Mouse (Mus musculus) T-helper 17 cell (primary cell): ENCODE results near the gene Cela3b.

Experiments
- in situ Hi-C, 2 experiments: fragments of 300-600 bp; cut with MboI, MseI; formaldehyde crosslinking; loops; 1 replicate in 1 of 2; 2 replicates in 1 of 2; pipeline ENCODE4 v1.15.1; 2025; ENCODE audit warnings: high pct_unique_total_duplicates in 2 of 2

The Cela3b gene

GRCm38 (mm10) chr4:137461981-137462690 lies 31.8 kb upstream of the Cela3b start:
- in situ Hi-C loops: no loop called here

- in situ Hi-C loops: no loop called here
Observed at GRCm38 (mm10) chr4:137461217-137461616, 30.9 kb upstream of the Cela3b start.

- in situ Hi-C loops: no loop called here
Observed at GRCm38 (mm10) chr4:137460676-137461075, 30.3 kb upstream of the Cela3b start.

- in situ Hi-C loops: loop anchor here (5.0 kb wide), 2 partner anchors 78 to 83 kb away; no protein-coding TSS in a partner anchor
Observed at GRCm38 (mm10) chr4:137458861-137459260, 28.5 kb upstream of the Cela3b start.

GRCm38 (mm10) chr4:137458310-137458709 lies 28.0 kb upstream of the Cela3b start:
- in situ Hi-C loops: loop anchor here (5.0 kb wide), 2 partner anchors 79 to 84 kb away; no protein-coding TSS in a partner anchor

GRCm38 (mm10) chr4:137457292-137457691 lies 27.0 kb upstream of the Cela3b start:
- in situ Hi-C loops: loop anchor here (5.0 kb wide), 2 partner anchors 80 to 85 kb away; no protein-coding TSS in a partner anchor

- in situ Hi-C loops: loop anchor here (5.0 kb wide), 2 partner anchors 81 to 86 kb away; no protein-coding TSS in a partner anchor
Observed at GRCm38 (mm10) chr4:137456581-137456980, 26.2 kb upstream of the Cela3b start.

- in situ Hi-C loops: no loop called here
Observed at GRCm38 (mm10) chr4:137454582-137454981, 24.2 kb upstream of the Cela3b start.

- in situ Hi-C loops: no loop called here
Observed at GRCm38 (mm10) chr4:137453234-137453767, 23.0 kb upstream of the Cela3b start, which contains the start of gene 1700013G24Rik. TSS of gene 1700013G24Rik (plus strand) at chr4:137453284.

GRCm38 (mm10) chr4:137452190-137452589 lies 21.9 kb upstream of the Cela3b start:
- in situ Hi-C loops: no loop called here

- in situ Hi-C loops: loop anchor here in 1 of 2 experiments (10.0 kb wide), 1 partner anchor 205 kb away; no protein-coding TSS in a partner anchor
Observed at GRCm38 (mm10) chr4:137449715-137450114, 19.4 kb upstream of the Cela3b start.

- in situ Hi-C loops: loop anchor here in 1 of 2 experiments (10.0 kb wide), 1 partner anchor 206 kb away; no protein-coding TSS in a partner anchor
Observed at GRCm38 (mm10) chr4:137449132-137449531, 18.8 kb upstream of the Cela3b start.

GRCm38 (mm10) chr4:137448641-137449040 lies 18.3 kb upstream of the Cela3b start:
- in situ Hi-C loops: loop anchor here in 1 of 2 experiments (10.0 kb wide), 1 partner anchor 206 kb away; no protein-coding TSS in a partner anchor

GRCm38 (mm10) chr4:137448197-137448596 lies 17.9 kb upstream of the Cela3b start:
- in situ Hi-C loops: loop anchor here in 1 of 2 experiments (10.0 kb wide), 1 partner anchor 207 kb away; no protein-coding TSS in a partner anchor

- in situ Hi-C loops: loop anchor here in 1 of 2 experiments (10.0 kb wide), 1 partner anchor 207 kb away; no protein-coding TSS in a partner anchor
Observed at GRCm38 (mm10) chr4:137447363-137448196, 17.2 kb upstream of the Cela3b start.

GRCm38 (mm10) chr4:137445881-137446280 lies 15.5 kb upstream of the Cela3b start:
- in situ Hi-C loops: loop anchor here in 1 of 2 experiments (10.0 kb wide), 1 partner anchor 209 kb away; no protein-coding TSS in a partner anchor

- in situ Hi-C loops: loop anchor here in 1 of 2 experiments (10.0 kb wide), 1 partner anchor 211 kb away; no protein-coding TSS in a partner anchor
Observed at GRCm38 (mm10) chr4:137443625-137444024, 13.3 kb upstream of the Cela3b start.

- in situ Hi-C loops: loop anchor here in 1 of 2 experiments (10.0 kb wide), 1 partner anchor 213 kb away; no protein-coding TSS in a partner anchor
Observed at GRCm38 (mm10) chr4:137441332-137441731, 11.0 kb upstream of the Cela3b start.

- in situ Hi-C loops: loop anchor here in 1 of 2 experiments (5.0 kb wide), 1 partner anchor 108 kb away; no protein-coding TSS in a partner anchor
Observed at GRCm38 (mm10) chr4:137438842-137439241, 8.5 kb upstream of the Cela3b start.

GRCm38 (mm10) chr4:137436979-137437669 lies 6.8 kb upstream of the Cela3b start:
- in situ Hi-C loops: loop anchor here in 1 of 2 experiments (5.0 kb wide), 1 partner anchor 110 kb away; no protein-coding TSS in a partner anchor
